Mouse (Mus musculus) spleen, postnatal 36 days (tissue): ENCODE results near the gene Hs6st3.

Source experiments
- DNase-seq, 2 experiments: peaks; one replicate each; pipeline ENCODE4 v3.0.0; 2022; ENCODE audit warnings: low spot score in 2 of 2, mixed read lengths in 1 of 2

Hs6st3 gene

GRCm38 (mm10) chr14:119137906-119138785 lies at the start of gene Hs6st3:
Hs6st3 (plus strand) TSS chr14:119138341.
- no peak for DNase-seq

- DNase-seq = no peak
These were observed 39.1 kb upstream of the Hs6st3 start, which contains the start of gene Uggt2 for GRCm38 (mm10) chr14:119098851-119099569. Uggt2 (minus strand) TSS chr14:119099430.

- DNase-seq = no peak
These were observed 38.6 kb upstream of the Hs6st3 start for GRCm38 (mm10) chr14:119099570-119099891.

GRCm38 (mm10) chr14:119107591-119107990 lies 30.6 kb upstream of the Hs6st3 start:
- no peak for DNase-seq

DNA sequence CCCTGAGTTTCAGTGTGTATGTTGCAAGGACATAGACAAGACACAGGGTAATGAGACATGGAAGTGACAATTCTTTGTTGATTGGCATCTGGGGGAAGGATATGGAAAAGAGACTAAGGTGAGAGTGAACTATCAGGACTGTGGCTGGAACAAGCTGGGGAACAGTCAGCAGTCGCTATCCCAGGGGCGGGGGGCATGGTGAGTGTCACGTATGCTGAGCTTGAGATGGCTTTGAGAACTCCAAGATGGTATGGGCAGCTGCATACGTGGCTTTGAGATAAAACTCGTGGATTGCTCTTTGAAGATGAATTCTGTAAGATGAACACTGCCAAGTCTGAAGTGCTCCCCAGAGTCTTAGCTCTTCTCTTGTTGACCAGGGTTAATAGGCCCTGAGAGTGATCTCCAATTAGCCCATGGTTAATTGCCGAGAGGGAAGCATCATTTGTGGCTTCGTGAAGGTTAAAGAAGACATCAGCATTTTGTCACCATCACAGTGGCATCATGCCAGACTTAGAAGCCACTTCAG lies 29.3 kb upstream of the Hs6st3 start:
- no peak for DNase-seq

DNA sequence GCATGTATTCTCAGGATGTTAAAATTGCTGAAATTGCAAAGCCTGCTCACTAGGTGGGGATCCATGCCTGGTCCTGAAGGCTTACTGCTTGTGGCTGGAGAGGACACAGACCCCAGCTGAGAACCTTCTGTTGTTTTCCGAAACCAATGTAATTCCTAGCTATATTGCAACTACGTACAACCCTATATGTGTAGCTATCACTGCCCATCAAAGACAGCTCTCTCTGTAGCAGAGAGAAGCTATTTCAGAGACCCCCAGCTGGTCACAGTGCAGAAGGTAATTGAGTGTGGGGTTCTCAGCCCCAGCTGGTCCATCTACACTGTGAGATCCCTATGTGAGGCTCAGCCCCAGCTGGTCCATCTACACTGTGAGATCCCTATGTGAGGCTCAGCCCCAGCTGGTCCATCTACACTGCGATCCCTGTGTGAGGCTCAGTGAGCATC lies 28.3 kb upstream of the Hs6st3 start:
- DNase-seq = no peak

GRCm38 (mm10) chr14:119112558-119112957 lies 25.6 kb upstream of the Hs6st3 start:
- no peak for DNase-seq

DNA sequence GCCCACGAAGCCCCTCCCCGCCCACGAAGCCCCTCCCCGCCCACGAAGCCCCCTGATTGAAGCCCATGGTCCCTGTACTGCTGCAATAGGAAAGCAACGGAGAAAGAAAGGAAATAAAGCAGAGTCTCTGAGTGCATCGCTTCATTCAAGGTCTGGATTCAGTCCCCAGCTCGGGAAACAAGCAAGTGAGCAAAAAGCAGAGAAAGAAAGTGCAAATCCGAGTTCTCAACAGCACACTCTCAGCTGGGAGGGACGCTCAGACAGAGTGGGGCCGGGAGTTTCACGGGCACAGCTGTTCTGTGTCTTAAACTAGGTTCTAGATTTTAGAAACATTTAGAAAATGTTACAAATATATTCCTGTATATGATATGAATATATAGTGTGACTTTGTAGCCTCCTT lies 14.6 kb upstream of the Hs6st3 start:
- DNase-seq = no peak

- DNase-seq = no peak
These were observed 14.1 kb upstream of the Hs6st3 start for GRCm38 (mm10) chr14:119124061-119124460.

DNA sequence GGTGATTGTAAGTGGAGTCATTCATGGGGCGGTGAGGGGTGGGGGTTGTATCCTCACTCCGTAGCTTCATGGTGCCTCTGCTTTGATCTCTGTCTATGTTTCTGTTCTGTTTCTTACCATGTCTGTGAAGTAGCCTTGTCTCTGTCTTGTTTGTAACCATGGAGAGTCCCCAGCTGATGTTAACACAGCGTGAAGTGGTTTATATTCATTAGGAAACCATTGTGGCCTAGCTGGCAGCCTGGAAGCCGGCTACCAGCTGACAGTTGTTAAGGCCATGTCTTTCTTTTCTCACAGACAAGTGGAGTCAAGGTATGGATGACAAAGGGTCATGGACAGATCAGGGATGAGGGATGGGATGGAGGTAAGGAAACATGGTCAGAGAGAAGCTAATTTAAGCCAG lies 12.3 kb upstream of the Hs6st3 start:
- no peak for DNase-seq

DNA sequence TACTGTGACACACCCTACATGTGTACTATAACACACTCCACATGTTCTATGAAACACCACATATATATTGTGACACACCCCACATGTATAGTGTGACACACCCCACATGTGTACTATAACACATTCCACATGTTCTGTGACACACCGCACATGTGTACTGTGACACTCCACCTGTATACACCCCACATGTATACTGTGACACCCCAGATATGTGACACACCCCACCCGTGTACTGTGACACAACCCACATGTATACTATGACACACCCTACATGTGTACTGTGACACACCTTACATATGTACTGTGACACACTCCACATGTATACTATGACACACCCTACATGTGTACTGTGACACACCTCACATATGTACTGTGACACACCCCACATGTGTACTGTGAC lies 10.8 kb upstream of the Hs6st3 start:
- no peak for DNase-seq

- no peak for DNase-seq
These were observed 632 bp upstream of the Hs6st3 start for GRCm38 (mm10) chr14:119137512-119137905.

GRCm38 (mm10) chr14:119138786-119139100 lies 602 bp downstream of the Hs6st3 start:
- DNase-seq = no peak

DNA sequence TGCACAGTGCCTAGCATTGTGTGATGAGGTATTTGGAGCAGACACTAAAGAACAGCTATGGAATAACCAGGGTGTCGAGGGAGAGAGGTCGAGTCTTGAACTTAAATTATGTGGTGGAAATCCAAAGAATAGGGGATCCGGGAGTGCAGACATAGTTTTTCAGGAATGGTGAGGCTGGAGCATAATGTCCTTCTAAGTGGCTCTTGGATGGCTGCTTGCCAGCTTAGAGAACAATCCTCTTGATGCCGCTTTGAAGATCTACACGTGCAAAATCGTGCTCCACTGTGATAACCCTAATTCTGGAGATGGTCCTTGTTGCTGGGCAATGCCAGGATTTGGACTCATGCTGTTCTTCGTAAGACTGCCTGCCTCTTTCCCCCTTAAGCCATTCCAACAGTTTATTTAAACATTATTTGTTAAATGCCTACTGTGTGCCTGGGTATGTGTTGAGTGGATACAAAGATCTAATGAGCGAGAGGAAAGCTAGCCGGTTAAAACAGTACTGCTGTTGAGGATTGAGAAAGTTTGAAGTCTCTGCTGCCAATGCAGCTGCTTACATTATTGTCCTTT lies 1.3 kb downstream of the Hs6st3 start:
- DNase-seq = no peak

DNA sequence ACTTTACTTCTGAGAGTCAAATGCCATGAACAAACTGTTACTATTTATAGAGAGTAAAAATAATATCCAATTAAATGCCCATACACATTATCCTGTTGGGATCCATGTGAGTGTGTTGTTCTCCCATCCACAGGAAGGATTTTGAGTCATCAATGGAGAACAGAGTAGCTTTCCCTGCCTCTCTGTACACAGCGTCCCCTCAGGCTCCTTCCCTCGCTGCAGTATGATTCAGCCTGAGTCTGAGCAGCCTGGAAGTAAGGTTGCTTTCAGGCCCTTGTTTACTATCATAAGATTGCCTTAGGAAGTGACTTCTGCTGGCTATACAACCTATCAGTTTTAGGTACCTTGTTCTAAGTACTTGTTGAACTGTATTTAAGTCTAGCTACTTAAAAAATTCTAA lies 14.9 kb downstream of the Hs6st3 start:
- DNase-seq = no peak

GRCm38 (mm10) chr14:119193905-119194304 lies 55.8 kb downstream of the Hs6st3 start:
- DNase-seq = no peak

GRCm38 (mm10) chr14:119203508-119203907 lies 65.4 kb downstream of the Hs6st3 start:
- no peak for DNase-seq

DNA sequence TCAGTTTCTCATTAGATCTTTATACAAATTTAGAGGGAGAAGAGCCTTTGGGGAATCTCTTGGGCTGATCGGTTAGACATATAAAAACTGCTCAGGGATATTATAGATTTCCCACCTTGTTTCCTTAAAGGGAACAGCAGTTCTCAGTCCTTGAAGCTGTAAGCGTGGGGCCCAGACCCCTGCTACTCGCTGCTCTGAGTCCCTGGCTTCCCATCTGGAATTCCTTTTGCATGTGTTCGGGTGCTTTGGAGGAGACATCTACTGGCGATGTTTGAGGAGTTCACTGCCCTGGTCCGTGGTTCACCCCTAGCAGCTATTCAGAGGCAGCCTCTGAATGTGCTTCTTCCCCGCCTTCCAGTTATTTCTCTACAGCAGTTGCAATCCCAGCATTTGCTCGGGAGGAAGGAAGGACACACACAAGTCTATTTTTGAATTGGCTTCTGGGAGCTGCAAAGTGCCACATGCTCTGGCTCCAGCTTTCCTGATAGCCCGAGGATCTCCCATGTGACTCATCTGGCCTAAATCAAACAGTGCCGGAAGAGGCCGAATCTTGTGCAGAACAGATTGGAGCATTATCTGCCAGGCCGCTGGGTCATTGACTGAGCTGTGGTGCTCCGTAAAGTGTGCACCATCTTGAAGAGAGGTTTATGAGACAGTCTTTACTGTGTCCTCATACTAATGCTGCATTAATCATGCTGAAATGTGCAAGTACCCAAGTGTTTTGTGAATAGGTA lies 77.6 kb downstream of the Hs6st3 start:
- DNase-seq = no peak

- DNase-seq = no peak
These were observed 89.7 kb downstream of the Hs6st3 start for GRCm38 (mm10) chr14:119227709-119228338.

DNA sequence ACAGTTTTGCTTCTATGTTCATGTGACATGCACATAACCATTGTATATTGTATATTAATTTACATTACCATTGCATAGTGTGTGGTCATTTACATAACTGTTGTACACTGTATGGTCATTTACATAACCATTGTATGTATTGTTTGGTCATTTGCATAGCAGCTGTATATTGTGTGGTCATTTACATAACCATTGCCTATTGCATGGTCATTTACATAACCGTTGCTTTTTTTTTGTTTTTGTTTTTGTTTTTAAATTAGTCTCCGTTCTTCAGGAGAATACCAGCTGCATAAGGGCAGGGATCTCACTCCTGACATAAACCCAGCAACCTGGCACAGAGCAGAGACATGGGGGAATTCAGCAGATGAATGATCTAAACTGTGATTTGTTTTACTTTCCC lies 95.5 kb downstream of the Hs6st3 start:
- DNase-seq = no peak

DNA sequence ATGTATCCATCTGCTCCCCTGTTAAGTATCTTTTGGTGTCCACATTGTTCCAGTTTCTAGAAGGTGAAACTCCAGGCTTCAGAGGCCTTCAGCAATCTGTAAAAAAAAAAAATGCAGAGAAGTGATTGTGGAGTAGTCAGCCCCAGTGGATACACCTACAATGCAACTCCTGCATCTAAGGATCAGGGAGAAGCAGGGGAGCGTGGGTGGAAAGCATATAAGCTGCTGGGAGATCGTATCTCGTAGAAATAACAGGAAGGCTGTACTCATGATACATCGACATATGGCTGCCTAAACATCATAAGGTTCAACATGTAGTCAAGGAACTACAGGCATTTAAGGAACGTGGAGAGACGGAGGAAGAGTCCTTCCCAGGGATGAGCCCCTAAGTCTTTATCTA lies 109.0 kb downstream of the Hs6st3 start:
- no peak for DNase-seq
